Mouse (Mus musculus) kidney, adult 9 months (tissue): ENCODE measurements at regions not wholly inside any gene's neighbourhood (a gene's known extent, or its start where the extent isn't known, plus 50 kb on each side); places are given as distances from the start of the nearest gene placed in this dataset.

Experiments used
- DNase-seq: peaks from one replicate; pipeline ENCODE4 v3.0.0; 2022

DNA sequence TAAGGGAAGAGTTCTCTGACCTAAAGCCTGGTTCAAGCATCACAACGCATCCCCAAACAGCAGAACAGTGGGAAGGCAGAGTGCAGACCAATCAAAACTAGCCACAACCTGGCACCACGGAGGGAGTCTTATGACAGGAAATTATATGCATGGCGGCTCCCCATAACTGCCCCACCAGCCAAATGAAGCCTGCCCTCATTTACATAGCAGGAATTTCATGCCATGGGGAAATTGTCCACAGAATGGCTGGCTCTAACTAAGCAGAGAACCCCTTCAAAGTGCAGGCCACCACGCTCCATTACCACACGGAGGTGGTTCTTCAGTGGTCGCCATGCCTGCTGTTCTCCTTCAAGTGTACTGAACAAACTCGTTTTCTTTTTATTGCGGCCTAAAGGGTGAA is 126.3 kb upstream of the Zc3h12c start:
- peak; percentile 57 for DNase-seq

DNA sequence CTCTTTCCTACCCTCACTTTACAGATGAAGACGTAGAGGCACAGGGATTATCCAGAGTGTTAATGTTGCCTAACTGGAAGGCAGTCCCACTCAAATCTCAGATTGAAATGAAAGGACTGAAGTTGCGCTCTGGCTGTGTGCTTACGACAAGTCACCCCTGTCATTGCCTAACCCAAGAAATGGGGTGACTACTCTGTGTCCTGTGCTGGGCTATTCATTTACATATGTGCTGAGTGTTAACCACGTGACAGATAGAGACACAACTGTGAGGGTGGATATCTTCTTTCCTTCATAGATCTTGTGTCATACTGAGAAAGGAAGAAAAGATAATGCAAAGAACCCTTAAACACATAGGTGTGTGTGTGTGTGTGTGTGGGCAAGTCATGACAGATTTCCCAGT is 120.7 kb upstream of the Zc3h12c start:
- no peak for DNase-seq

DNA sequence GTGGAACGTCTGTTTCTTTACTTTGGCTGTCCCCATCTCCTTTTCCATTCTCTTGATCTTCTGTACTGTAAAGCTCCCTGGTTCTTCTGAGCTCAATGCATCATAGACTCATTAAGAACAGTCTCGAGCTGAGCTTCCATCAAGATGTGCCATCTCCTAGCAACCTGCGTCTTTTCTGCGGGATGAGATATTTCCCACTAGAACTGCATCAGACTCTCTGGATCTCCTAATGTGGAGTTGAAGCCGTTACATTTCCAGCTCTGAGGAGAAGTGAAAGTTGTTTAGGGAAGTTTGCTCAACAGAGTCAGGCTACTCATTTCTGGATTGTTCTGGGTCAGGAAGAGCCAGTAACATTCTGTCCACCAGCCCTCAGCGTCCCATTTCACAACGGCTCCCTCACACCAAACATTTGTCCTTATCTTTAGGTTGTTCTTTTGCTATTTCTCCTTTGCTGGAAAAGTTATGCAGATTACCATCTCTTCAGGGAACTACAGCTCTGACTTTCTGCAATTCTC is 119.4 kb upstream of the Zc3h12c start:
- no peak for DNase-seq

DNA sequence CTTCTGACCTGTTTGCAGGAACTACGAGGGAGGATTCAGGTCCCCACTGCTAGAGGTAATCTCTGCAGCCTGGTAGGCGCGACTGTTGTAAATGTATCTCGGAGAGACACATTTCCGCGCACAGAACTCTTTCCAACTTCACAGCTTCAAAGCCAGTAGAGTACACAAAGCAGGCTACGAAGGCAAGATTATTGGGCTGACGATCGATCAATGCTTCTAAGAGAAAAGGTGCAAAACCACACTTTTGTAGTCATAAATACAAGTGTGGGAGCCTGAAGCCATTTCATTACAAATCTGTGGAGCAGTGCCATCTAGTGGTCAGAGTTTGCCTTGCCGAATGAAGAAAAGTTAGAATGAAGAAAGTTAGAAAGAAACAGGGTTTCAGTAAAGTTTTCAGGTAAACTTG is 118.9 kb upstream of the Zc3h12c start:
- peak; percentile 76 for DNase-seq

DNA sequence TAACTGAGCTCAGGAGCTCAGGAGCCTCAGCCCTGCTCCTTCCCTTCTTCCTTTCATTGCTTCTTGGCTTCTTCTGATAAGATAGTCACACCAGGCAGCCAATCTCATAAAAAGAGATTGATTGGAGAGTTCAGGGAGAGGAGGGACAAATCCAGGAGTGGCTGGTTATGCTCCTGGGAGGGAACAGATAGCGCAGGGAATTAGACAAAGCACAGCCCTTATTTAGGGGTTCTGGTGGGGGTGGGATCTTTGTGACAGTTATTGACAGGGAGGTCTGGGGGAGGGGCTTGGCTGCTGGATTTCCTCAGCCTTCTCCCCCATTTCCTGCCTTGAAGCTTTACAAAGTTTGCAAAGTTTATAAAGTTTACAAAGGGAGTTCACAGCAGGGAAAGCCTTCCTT is 117.7 kb upstream of the Zc3h12c start:
- no peak for DNase-seq

DNA sequence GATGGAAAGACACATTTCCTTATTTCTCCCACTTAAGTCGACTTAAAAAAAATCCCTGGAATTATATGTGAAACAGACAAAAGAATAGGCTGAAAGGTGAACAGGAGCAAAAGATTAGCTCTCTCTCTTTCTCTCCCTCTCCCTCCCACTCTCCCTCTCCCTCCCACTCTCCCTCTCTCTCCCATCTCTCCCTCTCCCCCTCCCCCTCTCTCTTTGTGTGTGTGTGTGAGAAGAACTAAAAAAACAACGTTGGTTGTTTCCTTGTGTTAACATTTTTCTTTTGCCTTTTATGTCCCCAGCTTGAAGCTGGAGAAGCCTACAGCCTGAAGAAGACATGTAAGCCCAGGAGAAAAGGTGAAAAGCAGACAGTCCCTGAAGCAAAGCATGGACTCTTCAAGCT is 115.2 kb upstream of the Zc3h12c start:
- DNase-seq, result no peak

DNA sequence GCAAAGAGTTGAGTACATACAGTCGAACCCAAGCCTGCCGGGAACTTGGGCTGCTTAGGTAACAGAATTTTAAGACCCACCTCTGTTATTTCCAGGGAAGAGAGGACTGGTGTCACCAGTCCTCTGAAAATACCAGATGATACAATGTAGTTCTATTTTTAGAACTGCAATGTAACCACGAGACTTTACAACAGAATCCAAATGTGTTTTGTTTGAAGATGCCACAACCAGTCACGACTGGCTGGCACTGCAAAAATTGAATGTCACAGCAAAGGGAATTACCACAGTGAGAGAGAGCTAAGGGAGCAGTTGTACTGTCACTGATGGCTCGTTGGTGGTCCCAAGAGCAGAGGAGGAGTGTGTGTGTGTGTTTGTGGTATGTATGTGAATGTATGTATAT is 112.6 kb upstream of the Zc3h12c start:
- DNase-seq, result no peak

DNA sequence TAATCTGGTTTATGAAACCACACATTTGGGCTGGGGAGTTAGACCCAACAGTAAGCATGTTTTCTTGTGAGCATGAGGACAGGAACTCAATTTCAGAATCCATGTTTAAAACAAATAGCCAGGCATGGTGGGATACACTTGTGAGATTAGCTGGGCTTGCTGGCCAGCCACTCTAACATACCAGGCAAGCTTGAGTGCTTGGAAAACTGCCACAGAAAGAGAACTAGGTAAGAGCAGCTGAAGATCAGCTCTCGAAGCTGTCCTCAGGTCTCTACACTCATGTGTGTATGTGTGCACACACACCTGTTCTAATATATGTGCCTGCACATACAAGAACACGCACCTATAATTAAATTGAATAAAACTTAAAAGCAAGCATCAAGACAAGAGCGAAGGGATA is 112.2 kb upstream of the Zc3h12c start:
- no peak for DNase-seq

DNA sequence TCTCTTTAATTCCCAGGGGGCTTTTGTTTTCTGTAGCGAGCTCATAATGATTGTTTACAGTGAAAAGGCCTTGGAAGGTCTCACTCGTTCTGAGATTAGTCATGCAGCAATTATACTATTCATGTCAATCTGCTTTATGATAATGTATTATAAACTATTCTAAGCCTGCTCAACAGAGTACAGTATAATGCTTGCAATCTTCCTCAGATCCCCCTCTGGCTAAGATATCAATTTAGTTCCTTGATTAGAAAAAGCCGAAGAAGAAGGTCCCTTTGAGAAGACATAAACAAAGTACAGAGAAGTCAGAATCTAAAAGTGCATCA is 110.3 kb upstream of the Zc3h12c start:
- no peak for DNase-seq

DNA sequence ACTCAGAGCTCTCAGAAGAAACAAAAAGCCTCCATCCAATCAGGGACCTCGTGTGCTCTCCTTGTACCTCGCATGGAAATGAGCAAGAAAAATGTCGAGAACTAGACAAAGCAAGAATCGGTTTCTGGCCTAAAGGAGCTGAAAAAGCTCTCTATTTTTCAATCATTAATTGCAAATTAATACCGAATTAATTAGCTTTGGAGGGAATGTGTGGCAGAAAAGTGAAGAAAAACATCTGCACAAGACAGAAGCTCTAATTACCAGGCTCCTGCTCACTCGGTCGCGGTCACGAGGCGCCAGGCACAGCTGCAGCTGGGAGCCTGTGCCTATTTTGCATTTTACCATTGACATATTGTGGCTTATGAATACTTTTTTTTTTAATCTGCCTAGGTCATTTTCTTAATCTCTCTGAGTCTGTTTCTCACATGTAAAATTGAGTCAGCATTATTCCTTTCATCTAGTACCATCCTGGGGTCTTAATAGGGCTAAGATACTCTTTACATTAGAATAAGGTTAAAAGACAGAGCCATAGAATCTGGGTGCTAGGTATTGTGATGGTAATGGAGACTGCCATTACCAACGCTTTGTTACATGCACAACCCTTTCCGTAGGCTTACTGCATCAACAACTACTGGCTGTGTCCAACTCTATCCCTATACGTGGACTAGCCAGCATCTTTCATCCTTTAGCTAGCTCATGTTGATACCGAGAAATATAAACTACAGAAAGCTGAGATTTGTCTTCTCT is 109.8 kb upstream of the Zc3h12c start:
- DNase-seq, result no peak

DNA sequence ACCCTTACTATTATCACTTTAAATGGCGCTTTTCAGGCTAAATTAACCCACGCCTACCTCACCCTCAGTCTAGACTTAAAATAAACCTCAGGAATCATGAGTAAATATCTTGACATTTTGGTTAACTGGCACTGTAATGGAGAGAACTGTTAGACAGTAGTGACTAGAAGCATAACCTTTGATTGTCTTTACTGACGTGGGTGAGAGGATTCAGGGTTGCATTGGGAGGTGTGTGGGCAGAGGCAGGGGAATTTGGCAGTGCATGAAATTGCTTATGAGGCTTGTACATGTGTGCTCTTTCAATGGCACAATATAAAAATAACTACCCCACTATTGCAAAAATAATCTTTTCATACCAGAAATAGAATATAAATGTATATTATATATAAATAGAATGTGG is 105.6 kb upstream of the Zc3h12c start:
- no peak for DNase-seq

DNA sequence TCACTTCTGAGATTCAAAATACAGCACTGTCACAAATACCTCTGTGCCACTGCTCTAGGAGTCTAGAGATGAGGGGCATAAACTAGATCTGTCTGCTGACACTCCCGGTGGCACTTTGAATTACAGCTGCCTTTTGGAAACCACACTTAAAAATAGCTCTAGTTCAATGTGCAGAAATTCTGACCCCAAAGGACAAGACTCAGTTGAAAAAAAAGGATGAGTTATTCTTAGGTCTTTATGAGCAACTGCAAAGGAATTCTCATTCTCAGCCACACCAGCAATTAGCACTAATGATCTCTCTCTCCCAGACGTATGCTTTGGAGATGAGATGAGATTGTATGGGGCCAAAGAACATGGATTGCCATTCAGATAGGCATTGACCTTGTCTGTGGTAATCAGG is 104.3 kb upstream of the Zc3h12c start:
- DNase-seq, result no peak

DNA sequence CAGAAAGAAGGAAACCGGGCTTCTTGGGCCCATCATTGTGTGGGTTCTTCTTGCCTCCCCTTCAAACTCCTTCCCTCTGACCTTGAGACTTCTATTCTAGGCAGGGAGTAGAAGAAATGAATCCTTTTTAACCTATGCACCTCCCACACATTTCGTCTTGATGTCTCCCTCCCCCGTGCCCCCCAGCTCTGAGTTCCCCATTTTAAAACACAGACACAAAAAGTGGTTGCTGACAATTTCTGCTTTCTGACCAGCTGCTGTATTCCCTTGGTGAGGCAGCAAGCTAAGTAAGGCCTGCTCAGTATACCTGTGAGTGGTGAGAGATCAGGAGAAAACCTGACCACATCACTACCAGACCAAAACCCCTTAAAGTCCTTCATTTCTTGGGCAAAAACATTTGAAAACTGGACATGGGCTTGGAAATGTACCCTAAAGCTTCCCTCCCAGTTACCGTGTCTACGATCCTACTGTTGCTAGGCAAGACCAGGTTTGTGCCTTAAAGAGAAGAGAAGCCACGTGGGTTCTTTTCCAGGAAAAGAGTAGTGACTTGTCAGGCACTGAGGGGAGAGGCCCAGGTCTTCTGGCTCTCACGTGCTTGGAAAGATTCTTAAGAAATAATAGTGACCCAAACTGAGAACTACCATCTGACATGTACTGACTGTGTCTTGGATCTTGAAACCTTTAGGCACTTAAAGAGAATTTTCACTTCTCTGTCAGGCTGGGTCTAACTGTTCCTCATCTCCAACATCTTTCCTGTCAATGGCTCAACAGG is 103.2 kb upstream of the Zc3h12c start:
- no peak for DNase-seq

DNA sequence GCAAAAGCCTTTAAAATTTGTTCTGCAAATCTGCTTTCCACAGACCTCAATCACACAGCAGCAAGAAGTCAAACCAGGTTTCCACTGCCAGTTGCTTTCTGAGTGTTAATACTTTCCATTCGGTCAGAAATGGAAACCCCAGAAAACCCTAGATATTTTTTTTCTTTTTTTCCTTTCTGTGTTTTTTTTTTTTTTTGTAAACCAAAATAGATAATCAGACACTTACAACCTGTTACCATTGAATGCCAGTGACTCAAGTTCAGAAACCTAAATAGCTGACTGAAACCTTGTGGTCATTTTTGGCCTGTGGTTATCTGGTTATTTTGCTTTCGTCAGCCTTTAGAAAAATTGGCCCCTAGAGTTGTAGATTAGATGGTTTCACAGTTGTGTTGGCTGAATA is 93.2 kb upstream of the Zc3h12c start:
- DNase-seq, result no peak

DNA sequence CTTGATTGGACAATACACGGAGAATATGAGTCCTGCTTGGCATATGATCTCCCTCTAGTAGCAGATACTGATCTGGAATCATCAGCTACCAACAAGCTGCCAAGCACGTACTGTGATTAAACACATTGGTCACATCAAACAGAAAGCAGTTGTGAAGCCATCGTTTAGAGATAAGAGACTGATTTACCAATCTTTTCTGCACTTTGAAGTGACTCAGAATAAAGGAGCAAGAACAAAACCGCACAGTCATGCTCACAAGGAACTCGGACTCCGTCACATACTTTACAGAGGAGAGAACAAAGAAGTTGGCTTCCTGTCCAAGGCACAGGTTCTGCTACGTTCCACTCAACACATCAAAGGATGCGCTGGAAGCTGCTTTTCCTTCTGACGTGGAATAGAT is 91.1 kb upstream of the Zc3h12c start:
- no peak for DNase-seq

DNA sequence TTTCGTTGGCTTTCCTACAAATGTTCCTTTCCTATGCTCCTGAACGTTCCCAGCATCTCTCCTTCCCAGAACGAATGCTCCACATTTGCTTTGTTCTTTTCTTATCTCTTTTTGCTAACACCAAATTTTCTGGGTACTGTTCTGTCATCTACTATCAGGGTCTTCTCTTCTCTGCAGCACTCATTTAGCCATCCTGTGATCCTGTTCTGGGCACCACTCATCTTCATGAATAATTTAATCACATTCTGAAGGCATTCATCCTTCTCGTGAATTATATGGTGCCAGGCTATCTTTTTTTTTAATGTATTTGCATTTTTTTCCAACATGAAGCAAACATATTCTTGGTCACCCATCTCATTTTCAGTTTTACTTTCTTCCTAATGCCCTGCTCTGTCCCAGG is 87.3 kb upstream of the Zc3h12c start:
- DNase-seq, result no peak

DNA sequence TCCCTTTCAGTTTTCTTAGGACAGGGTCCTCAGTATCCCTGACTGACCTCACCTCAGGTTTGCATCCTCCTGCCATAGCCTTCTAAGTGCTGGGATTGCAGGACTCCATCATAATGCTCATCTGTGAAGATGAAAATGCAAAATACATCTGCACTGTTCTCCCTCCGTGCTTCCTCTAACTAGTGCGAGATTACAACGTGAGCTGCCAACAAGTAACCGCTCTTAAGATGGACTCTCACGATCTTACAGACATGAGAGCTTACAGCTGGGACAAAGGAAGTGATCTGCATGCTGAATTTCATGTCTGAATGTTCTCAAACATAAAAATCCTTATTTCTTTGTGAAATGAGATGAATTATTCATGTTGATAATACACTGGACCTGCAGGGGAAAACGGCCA is 86.1 kb upstream of the Zc3h12c start:
- DNase-seq, result no peak

DNA sequence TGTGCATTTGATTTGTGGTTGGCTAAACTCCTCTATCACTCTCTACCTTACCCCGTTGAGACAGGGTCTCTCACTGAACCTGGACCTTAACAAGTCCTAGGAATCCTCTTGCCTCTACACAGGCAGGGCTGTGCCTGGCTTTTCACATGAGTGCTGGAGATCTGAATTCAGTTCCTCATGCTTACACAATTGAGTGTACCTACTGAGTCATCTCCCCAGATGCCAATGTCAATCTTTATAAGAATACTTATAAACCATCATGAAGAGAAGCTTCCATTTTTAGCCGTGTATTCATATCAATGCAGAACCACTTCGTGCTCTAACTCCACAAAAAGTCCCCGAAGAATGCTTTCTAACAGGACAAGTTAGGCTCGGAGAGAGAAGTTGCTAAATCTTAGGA is 83.1 kb upstream of the Zc3h12c start:
- DNase-seq, result no peak

DNA sequence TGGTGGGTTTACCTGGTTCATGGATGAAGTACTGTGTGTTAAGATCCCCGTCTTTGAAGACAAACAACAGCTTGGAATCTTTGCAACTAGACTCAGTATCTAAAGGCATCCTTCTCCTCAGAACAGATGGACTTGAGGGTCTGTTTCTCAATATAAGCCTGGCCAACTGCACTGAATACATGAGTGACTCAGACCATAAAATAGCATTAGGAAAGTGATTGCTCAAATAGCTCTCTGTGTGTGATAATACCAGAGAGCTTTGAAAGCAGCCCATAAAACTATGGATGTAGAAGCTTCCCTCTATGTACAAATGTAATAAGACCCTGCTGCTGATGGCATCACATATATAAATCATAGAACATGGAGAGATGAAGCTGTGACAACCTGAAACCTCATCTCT is 78.3 kb upstream of the Zc3h12c start:
- no peak for DNase-seq

DNA sequence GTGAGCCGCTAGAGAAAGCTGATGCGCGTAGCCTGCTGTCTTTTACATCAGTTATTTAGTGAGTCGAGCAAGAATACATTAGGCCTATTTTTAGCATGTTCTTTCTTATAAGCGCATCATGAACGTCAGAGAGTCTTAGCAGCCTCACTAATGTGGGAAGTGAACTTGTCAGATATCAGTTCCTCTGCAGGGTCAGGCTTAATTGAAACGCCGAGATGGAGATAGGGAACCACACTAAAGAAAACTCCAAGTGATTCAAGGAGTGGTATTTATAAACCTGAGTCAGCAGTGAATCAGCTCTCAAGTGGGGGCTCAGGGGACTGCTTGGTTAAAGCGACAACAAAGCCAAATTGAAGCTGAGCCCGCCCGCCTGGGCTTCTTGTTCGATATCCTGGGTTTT is 75.7 kb upstream of the Zc3h12c start:
- DNase-seq, result no peak

DNA sequence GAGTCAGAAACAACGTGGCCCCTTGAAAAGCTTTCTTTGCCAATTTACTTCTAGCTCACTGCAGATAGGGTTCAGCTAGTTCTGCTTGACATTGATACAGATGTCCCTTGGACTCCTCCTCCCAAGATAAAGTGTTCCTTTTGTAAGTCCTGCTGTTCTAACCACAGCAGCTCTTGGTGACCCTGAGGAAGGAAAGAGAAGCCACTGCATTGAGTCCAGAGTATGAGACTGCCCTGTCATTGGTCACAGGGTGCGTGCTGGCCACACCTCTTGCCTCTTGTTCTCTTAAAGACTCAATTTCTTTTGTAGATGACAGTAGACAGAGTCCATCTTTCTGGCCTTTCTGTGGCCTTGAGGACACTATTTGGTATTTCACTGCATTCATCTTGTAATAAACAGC is 74.7 kb upstream of the Zc3h12c start:
- no peak for DNase-seq

DNA sequence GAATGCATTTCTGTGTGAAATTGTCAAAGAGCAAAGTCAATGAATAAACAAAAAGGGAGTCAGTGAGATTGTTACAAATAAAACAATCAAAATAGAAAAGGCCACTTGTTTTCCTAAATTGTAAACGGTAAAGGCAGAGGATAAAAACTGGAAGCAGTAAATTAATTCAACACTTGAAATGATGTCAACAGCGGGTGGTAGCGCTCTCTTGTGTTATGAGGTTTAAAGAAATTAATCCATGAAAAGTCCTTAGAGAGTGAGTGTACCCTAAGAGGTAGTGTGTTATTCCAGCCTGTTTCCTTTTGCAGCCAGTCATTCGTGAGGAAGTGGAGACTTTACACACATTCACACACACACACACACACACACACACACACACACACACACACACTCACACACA is 73.2 kb upstream of the Zc3h12c start:
- no peak for DNase-seq

DNA sequence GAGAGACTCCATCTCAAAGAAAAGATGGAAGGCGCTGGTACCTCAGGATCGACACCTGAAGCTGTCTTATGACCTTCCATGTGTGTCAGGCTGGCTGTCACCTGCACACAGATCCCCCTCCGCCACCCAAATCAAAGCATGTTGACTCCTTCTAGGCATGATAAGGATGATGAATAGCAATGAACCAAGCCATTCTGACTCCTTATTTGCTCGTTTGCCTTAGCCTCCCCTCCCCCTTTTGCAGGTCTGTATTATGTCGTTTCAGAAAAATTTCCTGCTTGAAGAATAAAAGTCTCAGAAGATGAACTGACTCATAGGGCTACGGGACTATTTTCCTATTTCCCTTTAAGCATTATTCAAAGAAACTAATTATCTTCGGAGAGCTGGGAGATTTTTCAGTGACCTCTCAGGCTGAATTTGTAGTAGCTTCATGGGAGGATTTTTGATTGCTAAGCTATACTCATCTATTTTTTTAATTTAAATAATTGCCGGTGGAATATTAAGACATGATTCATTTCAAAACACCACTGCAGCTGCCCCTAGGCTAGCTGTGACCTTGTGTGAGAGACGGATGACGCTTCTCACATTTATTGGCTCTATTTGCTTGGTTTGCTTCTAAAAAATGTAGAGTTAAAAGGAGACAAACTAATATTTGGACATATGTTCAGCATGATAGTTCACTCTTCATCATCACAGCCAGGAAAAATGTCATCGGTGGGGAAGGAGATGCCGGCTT is 72.4 kb upstream of the Zc3h12c start:
- DNase-seq, result no peak

DNA sequence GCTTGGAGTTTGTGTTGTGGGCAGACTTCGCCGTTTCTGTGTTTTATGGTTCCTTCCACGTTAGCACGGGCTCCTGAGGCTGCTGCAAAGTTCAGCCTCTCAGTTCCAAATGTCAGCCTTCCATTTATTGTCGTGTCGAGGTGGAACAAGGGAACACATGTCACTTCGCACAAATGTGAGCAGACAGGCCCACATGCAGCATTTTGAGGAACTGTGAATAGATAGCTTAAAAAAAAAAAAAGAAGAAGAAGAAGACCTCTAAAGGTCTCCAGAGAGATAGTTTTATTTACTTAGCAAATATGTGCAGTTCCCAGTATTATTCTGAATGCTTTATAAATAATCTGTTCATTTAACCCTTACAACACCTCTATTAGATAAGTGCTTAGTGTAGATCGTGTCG is 66.4 kb upstream of the Zc3h12c start:
- no peak for DNase-seq
